Mouse (Mus musculus) heart, postnatal 0 days (tissue): ENCODE data around the gene Mast2.

Experiments used
- CTCF ChIP-seq: IDR thresholded peaks from 2 replicates; pipeline ENCODE4 v1.5.1; 2016; ENCODE audit warnings: antibody characterized with exemption, control low read depth, low read depth
- EP300 ChIP-seq: IDR thresholded peaks from 2 replicates; pipeline ENCODE4 v1.6.1; 2016; ENCODE audit warnings: antibody characterized with exemption, low read depth

- no peak for TF ChIP-seq CTCF
- no peak for TF ChIP-seq EP300
These were observed 42.8 kb downstream of the Mast2 start for GRCm38 (mm10) chr4:116421170-116421569.
